Mouse (Mus musculus): ENCODE measurements around the gene Syt12. TPM values are rescaled to one million over a fixed set of nuclear protein-coding genes. Genes with fewer than 3 reads are reported as not detected.

The Syt12 gene
- polyA plus RNA-seq, 1 experiment: not detected

DNA sequence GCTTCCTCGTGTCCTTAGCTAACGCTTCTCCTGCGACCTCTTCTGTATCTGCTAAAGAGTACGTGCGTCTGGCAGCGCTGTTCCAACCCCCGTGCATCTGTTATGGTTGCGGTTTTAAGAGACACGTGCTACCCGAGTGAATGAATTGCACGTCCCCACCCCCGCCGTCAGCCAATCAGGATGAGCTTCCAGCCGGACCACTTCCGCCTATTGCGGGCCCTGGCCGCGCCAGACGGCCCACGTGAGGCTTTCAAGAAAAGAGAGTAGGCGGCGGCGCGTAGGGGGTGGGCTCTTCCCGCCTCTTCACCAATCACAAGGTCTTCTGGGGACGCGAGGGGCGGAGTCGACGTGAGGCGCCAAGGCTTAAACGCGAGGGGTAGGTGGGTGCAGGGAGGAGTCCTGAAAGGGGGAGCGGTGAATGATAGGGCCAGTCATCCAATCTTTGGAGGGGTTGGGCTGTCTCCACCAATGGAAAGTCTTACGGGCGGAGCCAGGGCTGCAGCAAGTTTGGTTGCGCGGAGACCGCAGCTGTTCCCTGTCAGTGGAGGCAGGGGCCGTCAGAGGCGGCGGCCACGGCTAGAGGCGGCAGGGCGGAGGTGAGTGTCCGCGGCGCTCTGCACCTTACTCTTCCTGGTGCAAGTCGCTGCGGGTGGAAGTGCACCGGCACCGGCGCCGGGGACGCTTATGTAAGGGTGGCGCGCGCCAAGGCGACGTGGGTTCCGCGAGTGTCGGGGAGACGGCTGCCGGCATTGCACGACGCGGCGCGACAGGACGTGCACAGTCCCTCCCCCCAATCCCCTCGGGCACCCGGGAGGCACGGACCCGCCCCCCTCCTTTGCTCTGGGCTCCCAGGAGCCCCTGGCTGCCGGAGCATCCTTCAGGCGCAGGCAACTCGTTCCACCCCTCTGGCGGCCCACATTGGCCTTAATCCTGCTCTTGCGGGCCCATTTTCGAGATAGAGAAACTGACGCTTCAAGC, 33.0 kb upstream of the Syt12 start, which contains the start of gene Pcx:
Pcx (plus strand) TSS at position 487 of the 978 bp plus-strand sequence.
- WGBS: under 1% methylated on average over 81 of the region's 82 CpGs
- H3K27ac ChIP-seq (ENCODE audit: insufficient read depth, low read depth, low read length): 0 out of 2 replicates have a peak within 1 kb of the TSS, but pooled peaks have one; percentile 18
- peak within 1 kb of the TSS; percentile 72 for H3K4me3 ChIP-seq (ENCODE audit: insufficient read depth, low read depth, low read length)
- peaks cover 12% of the 10 kb centered on the region for H3K4me1 ChIP-seq (ENCODE audit: control insufficient read depth, insufficient read depth, low read length)
- TF ChIP-seq CTCF (IDR thresholded peaks at IDR 0.05; ENCODE audit: insufficient read depth, low read depth, low read length) (no peak), POLR2A (IDR thresholded peaks at IDR 0.05; ENCODE audit: insufficient read depth, low read depth, low read length) (peak; percentile 62)

DNA sequence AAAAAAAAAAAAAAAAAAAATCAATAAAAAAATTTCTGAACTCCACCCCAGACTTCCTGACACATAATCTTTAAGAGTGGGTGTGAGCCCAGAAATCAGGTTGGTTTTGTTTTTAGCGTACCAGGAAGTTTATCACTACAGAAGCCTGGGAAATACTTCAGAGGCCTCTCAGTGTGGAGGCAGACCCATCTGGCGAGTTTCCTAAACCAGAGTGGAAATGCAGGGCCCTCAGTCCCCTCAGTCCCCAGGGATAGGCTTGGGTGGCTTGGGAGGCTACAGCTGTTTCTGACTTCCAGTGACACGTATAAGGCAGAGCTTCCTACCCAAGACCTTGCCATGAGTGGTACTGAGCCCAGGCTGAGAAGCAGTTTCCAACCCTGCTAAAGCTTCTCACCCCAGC, 30.5 kb upstream of the Syt12 start:
- H3K27ac ChIP-seq (ENCODE audit: insufficient read depth, low read depth, low read length): no peak overlapping the region
- H3K4me1 ChIP-seq (ENCODE audit: control insufficient read depth, insufficient read depth, low read length): peaks cover 12% of the 10 kb centered on the region
- no peak overlapping the region for H3K4me3 ChIP-seq (ENCODE audit: insufficient read depth, low read depth, low read length)
- WGBS: 82% methylated on average over 3 of the region's 3 CpGs
- TF ChIP-seq CTCF (IDR thresholded peaks at IDR 0.05; ENCODE audit: insufficient read depth, low read depth, low read length): no peak
- TF ChIP-seq POLR2A (IDR thresholded peaks at IDR 0.05; ENCODE audit: insufficient read depth, low read depth, low read length): no peak

DNA sequence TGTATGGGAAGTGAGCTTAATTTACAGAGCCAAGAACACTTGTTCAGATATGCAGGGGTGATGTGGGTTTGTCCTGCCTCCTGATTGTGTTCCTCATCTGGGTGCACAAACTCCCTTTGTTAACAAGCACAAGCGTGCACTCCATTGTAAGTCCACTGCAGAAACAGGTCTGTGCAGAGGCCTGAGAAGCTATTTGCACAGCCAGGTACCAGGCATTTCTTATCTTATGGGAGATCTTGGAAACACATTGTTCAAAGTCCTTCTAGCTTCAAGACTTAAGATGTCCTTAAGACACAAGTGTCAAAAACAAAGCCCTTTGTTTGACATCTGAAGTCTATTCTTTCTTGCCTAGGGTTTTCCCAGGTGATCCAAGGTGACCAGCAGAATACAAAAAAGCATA, 27.6 kb upstream of the Syt12 start:
- 94% methylated on average over 1 of the region's 1 CpGs for WGBS
- Histone ChIP-seq H3K4me3 (ENCODE audit: insufficient read depth, low read depth, low read length) (no peak overlapping the region), H3K4me1 (ENCODE audit: control insufficient read depth, insufficient read depth, low read length) (0 out of 2 replicates have a peak, but pooled peaks cover 2% of the 10 kb centered on the region), H3K27ac (ENCODE audit: insufficient read depth, low read depth, low read length) (no peak overlapping the region)
- TF ChIP-seq CTCF (IDR thresholded peaks at IDR 0.05; ENCODE audit: insufficient read depth, low read depth, low read length): no peak
- no peak for TF ChIP-seq POLR2A (IDR thresholded peaks at IDR 0.05; ENCODE audit: insufficient read depth, low read depth, low read length)

DNA sequence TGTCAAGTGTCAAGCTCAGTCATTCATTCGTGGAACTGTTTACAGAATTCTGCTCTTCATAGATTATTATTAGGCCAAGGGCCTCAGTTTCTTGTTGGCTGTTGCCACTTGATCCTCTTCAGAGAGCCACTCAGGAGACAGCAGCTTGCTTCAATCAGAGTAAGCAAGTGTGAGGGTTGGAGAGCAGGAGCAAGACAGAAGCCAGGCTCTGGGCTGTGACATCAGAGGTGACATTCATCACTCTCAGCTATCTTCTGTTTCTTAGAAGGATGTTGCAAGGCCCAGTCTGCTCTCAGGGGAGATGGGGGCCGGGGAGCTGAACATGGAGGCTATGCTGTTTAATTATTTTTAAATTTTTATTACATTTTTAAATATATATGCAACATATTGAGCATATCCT, 25.5 kb upstream of the Syt12 start:
- Histone ChIP-seq H3K27ac (ENCODE audit: insufficient read depth, low read depth, low read length) (no peak overlapping the region), H3K4me1 (ENCODE audit: control insufficient read depth, insufficient read depth, low read length) (no peaks in the 10 kb centered on the region), H3K4me3 (ENCODE audit: insufficient read depth, low read depth, low read length) (no peak overlapping the region)
- no peak for TF ChIP-seq POLR2A (IDR thresholded peaks at IDR 0.05; ENCODE audit: insufficient read depth, low read depth, low read length)
- no peak for TF ChIP-seq CTCF (IDR thresholded peaks at IDR 0.05; ENCODE audit: insufficient read depth, low read depth, low read length)
- WGBS: 88% methylated on average over 2 of the region's 2 CpGs

DNA sequence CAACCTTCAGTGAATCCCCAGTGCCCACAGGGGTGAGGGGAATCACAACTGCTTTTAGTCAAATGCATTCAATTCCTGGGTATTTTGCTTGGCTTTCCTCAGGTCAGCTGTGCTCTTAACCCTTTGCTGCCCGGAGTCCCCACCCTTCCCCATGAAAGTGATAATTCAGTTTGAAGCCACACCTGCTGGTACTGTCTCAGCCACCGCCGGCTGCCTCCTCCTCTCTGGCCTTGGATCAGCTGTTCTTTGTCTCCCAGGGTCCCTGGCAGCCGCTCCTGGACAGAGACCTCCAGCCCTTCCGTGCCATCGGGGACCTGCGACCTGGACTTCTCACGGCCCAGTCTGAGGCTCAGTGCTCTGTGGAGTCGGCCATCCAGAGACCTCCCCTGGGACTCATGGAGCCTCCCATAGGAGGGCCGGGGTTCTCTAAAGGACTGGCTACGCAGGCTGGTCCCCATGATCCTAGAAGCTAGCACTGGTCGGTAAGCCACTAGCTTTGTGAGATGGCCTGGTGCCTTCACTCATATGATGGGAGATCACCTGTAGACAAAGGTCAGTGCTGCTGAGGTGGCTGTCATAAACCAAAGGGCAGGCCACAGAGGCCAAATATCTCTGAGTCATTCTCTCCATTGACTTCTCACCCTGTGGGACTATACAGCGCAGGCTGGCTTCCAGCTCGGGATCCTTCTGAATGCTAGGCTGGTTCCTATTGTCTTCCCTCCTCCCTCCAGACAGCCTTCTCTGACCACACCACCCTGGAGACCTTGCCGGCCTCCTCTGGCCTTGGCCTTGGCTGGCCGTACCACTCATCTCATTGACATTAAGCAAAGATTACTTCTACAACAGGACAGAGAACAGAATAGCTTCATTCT, 21.1 kb upstream of the Syt12 start, which contains the start of gene 2010003K11Rik:
2010003K11Rik (minus strand) TSS at position 522 of the 872 bp plus-strand sequence.
- H3K4me1 ChIP-seq (ENCODE audit: control insufficient read depth, insufficient read depth, low read length): peaks cover 5% of the 10 kb centered on the region; the same call in 1 of the 2 replicates
- no peak within 1 kb of the TSS for H3K4me3 ChIP-seq (ENCODE audit: insufficient read depth, low read depth, low read length)
- TF ChIP-seq POLR2A (IDR thresholded peaks at IDR 0.05; ENCODE audit: insufficient read depth, low read depth, low read length) (no peak), CTCF (IDR thresholded peaks at IDR 0.05; ENCODE audit: insufficient read depth, low read depth, low read length) (no peak)
- 62% methylated on average over 16 of the region's 16 CpGs for WGBS
- no peak within 1 kb of the TSS for H3K27ac ChIP-seq (ENCODE audit: insufficient read depth, low read depth, low read length)

DNA sequence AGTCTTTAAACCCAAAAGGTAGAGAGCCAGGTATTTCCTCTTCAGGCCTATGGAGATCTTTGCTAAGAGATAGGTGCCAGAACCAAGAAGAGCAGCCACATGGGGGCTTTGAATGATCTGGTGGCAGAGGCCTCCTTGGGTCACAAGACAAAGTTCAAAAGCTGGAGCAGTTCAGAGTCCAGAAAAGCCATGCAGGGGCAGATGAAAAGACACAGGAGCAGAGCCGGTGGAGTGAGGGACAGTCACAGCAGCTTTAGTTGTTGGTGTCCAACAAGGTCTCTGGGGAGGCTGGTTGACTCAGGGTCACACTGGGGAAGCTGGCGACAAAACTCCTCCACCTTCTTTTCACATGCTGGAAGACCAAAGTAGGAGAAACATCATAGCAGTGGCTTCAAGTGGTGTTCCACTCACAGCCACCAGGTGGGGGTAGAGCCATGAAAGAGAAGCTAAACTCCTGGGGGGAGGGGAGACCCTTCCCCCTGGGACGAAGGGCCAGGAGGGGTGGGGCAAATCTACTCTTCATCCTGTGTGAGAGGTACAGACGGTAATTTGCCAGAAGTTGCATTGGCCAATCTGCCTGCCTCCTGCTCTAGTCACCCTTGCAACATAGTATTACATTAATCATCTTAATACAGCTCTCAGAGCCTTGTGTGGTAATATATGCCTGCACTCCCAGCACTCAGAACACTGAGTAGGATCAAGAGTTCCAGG, 20.2 kb upstream of the Syt12 start:
- H3K27ac ChIP-seq (ENCODE audit: insufficient read depth, low read depth, low read length): no peak overlapping the region
- H3K4me3 ChIP-seq (ENCODE audit: insufficient read depth, low read depth, low read length): no peak overlapping the region
- WGBS: 2% methylated on average over 4 of the region's 4 CpGs
- peaks cover 11% of the 10 kb centered on the region for H3K4me1 ChIP-seq (ENCODE audit: control insufficient read depth, insufficient read depth, low read length)
- TF ChIP-seq CTCF (IDR thresholded peaks at IDR 0.05; ENCODE audit: insufficient read depth, low read depth, low read length): peak; percentile 81
- TF ChIP-seq POLR2A (IDR thresholded peaks at IDR 0.05; ENCODE audit: insufficient read depth, low read depth, low read length): no peak

DNA sequence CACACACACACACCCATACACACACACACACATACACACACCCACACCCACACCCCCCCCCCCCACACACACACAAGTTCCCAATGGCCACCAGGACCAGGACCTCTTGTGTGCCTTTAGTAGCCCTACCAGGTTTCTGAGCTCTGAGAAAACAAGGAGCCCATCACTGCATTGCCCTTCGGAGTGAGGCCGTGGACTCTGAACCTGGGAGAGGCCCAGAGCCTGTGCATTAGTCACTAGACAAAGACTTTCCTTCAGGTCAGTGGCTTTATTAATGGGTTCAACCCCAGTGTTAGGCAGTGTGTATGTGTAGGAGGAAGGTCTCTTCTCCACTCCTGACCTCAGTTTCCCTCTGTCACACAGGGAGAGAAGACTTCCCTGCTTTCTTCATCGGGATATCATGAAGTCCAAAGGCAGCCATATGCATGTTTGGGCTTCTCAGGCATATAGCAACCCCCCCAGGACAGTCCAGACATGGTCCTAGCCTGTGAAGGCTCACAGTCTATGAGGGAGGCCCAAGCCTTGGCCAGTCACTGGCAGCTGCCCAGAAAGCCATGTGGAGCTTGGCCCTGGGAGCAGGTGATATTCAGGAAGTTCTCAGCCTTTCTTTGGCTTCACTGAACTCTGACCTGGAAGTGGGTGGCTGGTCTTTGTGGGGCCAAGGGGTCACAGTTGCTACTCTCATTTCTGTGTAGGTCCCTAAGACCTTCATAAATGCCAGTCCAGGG, 19.5 kb upstream of the Syt12 start:
- Histone ChIP-seq H3K4me3 (ENCODE audit: insufficient read depth, low read depth, low read length) (no peak overlapping the region), H3K4me1 (ENCODE audit: control insufficient read depth, insufficient read depth, low read length) (peaks cover 12% of the 10 kb centered on the region), H3K27ac (ENCODE audit: insufficient read depth, low read depth, low read length) (no peak overlapping the region)
- WGBS: 94% methylated on average over 3 of the region's 3 CpGs
- TF ChIP-seq POLR2A (IDR thresholded peaks at IDR 0.05; ENCODE audit: insufficient read depth, low read depth, low read length) (no peak), CTCF (IDR thresholded peaks at IDR 0.05; ENCODE audit: insufficient read depth, low read depth, low read length) (no peak)

DNA sequence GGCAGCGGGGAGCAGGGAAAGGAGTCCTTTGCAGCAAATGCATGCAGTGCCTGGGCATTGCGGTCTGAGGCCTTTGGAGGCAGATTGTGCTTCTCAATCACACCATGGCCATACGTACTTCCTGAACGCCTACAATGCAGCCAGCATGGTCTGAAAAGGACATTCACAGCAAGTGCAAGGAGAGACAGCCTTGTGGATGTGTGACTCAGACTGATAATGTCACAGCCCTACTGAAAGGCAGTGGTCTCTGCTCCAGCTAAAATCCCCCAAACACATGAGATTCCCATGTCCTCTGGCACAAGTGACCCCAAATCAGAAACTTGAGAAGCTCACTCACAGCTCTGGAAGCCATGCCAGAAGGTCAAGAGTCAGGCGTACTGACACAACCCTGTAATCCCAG, 18.6 kb upstream of the Syt12 start:
- Histone ChIP-seq H3K4me1 (ENCODE audit: control insufficient read depth, insufficient read depth, low read length) (peaks cover 14% of the 10 kb centered on the region), H3K4me3 (ENCODE audit: insufficient read depth, low read depth, low read length) (no peak overlapping the region), H3K27ac (ENCODE audit: insufficient read depth, low read depth, low read length) (no peak overlapping the region)
- WGBS: 92% methylated on average over 5 of the region's 5 CpGs
- TF ChIP-seq CTCF (IDR thresholded peaks at IDR 0.05; ENCODE audit: insufficient read depth, low read depth, low read length): no peak
- TF ChIP-seq POLR2A (IDR thresholded peaks at IDR 0.05; ENCODE audit: insufficient read depth, low read depth, low read length): no peak
